Mouse (Mus musculus) liver, adult (tissue): ENCODE measurements around the gene Rpgrip1l.

Experiments used
- GATA4 ChIP-seq: IDR thresholded peaks from 2 replicates; pipeline ENCODE4 v1.6.1; 2014; ENCODE audit warnings: mild to moderate bottlenecking, low read length; ENCODE audit not compliant: insufficient replicate concordance

Rpgrip1l gene

GRCm38 (mm10) chr8:91209658-91210057 is 103.4 kb downstream of the Rpgrip1l start:
- no peak for TF ChIP-seq GATA4

DNA sequence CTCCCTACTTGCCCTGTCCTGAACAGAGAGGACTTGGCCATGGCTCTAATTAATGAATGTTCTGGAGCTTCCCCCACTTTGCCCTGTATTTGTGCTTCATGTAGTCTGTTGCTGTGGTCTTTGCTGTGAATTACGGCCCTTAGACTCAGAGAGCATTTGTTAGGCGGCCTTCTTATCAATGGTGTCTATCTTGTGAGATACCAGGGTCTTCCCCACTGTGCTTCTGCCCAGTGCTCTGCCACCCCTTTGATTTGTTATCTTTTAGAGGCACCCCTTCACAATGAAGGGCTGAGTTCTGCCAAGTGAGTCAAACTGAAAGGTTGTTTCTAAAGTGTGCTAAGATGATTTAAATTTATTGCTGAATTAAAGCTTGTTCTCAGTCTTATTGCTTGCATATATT is 105.4 kb downstream of the Rpgrip1l start:
- no peak for TF ChIP-seq GATA4

DNA sequence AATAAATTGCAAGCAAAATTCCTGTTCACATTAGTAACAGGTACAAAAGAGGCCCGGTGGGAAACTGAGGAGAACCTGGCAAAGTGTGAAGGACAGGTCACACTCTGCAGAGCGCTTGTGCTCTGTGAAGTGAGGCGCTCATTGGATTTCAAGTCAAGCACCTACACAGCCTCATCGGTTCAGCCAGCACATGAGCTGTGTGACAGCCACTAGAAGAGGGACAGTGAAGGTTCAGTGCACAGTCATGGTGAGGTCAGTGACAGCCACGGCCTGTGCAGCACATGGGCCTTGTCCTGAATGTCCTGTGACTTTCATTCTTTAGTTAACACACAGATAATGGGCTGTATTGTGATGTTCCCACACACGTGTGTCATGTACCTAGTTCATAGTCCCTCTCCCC is 107.2 kb downstream of the Rpgrip1l start:
- TF ChIP-seq GATA4 = no peak

GRCm38 (mm10) chr8:91201184-91201583 is 111.9 kb downstream of the Rpgrip1l start:
- no peak for TF ChIP-seq GATA4

DNA sequence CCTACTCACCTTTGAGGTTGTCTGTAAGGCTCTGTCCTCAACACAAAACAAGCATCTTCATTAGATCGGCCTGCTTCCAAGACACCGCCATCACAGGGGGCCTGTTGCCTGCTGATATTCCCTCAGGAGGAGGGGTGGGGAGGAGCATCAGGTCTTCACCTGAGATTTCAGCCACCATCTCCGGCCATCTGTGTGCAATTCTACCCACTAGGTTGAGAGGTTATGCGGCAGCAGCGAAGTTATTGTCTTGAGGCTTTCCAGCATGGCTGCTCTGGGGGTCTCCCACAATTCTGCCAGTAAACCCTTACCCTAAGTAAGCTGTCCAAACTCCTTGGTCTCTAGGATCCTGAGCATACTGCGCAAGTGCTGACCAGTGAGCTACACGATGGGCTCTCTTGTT is 113.2 kb downstream of the Rpgrip1l start, which contains the start of gene Aktip:
Gene Aktip (minus strand): TSS at position 101 of the 400 bp plus-strand sequence.
- TF ChIP-seq GATA4 = no peak

GRCm38 (mm10) chr8:91198036-91198435 is 115.0 kb downstream of the Rpgrip1l start:
- no peak for TF ChIP-seq GATA4

- TF ChIP-seq GATA4 = no peak
Observed at GRCm38 (mm10) chr8:91197233-91197632, 115.8 kb downstream of the Rpgrip1l start.

DNA sequence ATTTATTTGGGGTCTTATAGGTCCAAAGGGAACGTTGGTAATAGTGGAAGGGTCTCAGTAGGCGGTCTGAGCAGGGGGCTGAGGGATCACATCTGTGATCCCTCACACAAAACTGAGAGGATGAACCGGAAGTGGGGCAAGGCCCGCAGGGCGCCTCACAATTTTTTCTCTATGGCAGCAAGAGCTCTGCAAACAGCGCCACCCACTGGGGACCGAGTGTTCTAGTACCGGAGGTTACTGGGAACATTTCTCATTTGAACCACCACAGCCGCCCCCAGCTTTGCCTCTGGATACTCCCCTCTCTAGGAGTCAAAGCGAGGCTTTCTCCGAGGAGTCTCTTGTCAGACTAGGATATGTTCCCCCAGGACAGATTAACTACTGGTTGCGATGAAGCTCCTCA is 116.4 kb downstream of the Rpgrip1l start:
- TF ChIP-seq GATA4 = no peak

DNA sequence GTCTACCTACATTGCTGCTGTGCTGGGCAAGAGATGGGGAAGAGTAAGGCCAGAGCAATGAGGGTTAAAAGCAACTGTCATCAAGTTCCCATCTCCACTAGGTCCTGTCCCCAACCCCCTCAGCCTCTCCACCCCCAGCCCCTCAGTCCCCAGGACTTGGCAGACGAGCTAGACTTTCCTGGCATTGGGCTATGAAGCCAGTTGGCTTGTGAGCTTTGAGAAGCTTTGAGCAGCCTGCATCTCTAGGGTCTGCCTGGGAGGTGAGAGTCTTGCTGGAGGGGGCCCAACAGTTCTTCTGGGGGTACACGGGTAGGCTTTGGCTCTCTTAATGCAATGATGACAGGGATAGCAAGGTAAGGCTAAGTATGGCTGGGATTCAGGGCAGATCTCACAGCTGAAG is 119.0 kb downstream of the Rpgrip1l start:
- no peak for TF ChIP-seq GATA4

GRCm38 (mm10) chr8:91192941-91193340 is 120.1 kb downstream of the Rpgrip1l start:
- no peak for TF ChIP-seq GATA4

GRCm38 (mm10) chr8:91190816-91191340 is 122.2 kb downstream of the Rpgrip1l start:
- no peak for TF ChIP-seq GATA4

GRCm38 (mm10) chr8:91188152-91188551 is 124.9 kb downstream of the Rpgrip1l start:
- no peak for TF ChIP-seq GATA4

DNA sequence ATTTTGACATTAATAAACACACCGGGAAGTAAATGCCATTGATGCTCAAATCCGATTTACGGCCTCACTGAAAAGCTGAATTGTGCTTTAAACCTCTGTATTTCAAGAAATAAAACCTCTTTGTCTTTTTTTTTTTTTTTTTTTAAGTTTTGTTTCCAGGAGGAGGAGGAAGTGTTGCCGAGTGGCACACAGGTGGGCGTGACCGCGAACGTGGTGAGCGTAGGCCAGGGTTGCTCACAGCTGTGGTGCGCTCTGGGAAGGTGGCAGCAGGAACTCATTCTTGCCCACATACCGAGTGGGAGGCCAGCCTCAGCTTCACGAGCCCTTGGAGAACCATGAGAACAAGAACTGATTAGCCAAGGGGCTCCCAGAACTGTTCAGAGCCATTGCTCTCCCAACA is 126.7 kb downstream of the Rpgrip1l start:
- no peak for TF ChIP-seq GATA4

DNA sequence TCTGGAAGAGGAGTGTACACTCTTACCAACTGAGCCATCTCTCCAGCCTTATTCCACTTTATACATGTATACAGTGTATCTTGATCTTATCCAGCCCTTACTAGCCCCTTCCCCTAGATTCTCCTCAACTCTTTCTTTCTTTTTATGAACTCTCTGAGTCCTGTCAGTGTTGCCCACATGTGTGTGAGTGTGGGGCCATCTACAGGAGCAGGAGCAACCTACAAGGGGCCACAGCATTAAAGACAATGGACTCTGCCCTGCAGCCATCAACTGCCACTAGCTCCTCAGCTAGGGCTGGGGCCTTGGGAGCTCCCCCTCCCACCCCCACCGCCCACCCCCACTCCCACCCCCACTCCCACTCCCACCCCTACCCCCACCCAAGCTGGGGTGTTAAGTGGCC is 135.4 kb downstream of the Rpgrip1l start:
- TF ChIP-seq GATA4 = no peak

DNA sequence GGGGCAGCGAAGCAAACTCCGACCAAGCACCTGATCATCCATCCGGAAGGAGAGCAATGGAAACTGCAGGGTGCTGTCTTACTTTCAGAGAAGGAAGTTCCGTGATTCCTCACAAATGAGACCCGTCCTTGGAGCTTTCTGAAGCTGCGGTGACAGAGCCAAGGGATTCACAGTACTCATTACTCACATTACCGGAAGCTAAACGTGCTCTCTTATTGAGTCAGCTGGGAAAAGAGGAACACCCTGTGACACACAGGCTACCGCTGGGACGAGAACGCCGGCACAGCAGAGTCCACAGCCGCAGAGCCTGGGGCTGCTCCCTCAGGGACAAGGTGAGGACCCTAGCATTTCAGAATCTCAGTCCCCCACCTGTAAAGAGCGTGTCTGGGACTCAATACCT is 136.9 kb downstream of the Rpgrip1l start:
- no peak for TF ChIP-seq GATA4

- TF ChIP-seq GATA4 = no peak
Observed at GRCm38 (mm10) chr8:91171605-91172004, 141.5 kb downstream of the Rpgrip1l start.

- no peak for TF ChIP-seq GATA4
Observed at GRCm38 (mm10) chr8:91170914-91171313, 142.1 kb downstream of the Rpgrip1l start.

DNA sequence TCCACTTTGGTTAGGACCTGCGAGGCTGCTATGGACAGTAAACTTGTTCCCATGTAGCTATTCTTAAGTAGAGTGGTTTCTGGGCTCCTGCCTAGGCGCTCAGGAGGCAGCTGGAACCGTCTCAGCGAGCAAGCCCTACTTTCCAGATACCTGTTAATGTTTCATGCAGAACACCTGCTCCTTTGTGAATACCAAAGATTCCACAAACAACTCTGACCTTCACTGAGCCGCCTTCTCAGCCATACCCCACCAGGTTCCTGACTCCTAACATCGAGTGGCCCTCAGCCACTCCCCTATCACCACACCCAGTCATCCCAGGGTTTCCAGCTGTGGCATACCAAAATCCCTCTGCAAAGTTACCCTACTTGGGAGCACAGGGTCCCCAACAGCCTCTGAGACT is 142.9 kb downstream of the Rpgrip1l start:
- TF ChIP-seq GATA4 = no peak
